Mouse (Mus musculus): Measurements from ENCODE around the gene Cacna2d1.

Gene Cacna2d1

GRCm38 (mm10) chr5:16376329-16376908 lies 441.9 kb downstream of the Cacna2d1 start:
- in situ Hi-C loops (cut with MboI, MseI): no loop called here

- in situ Hi-C loops (cut with MboI, MseI): no loop called here
Observed at GRCm38 (mm10) chr5:16410011-16410410, 475.5 kb downstream of the Cacna2d1 start.

- in situ Hi-C loops (cut with MboI, MseI): no loop called here
Observed at GRCm38 (mm10) chr5:16414693-16415092, 480.2 kb downstream of the Cacna2d1 start.

DNA sequence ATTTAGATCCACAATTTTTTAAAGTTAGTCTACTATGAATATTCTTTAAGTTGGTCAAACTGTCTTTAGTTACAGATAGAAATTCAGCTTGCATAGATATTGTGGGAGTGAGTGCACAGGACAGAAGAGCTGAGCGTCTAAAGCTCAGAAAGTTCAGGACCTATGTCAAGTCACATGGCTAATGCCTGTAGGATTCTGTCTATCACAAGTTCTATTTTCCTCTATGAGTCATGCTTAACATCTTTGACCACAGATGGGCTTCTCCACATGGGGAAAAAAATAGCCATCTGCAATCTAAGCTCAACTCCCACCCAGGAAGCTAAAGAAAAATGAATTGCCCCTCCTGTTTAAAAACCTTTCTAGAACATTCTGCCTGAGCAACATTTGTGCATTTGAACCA lies 483.5 kb downstream of the Cacna2d1 start:
- in situ Hi-C loops (cut with MboI, MseI): no loop called here

DNA sequence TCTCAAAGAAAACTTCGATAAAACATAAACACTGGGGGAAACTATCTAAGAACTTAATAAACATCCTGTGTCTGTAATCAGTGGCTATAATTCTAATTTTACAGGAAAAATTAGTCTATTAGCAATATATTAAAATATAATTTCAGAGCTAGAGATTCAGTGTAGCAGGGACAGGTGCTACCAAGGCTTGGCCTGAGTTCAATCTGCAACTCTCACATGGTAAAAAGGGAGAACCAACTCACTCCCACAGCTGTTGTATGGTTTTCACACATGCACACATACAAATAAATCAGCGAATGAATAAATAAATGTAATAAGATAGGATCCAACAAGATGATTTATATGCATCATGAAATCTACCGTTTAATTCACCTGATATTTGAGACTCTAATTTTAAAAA lies 484.0 kb downstream of the Cacna2d1 start:
- in situ Hi-C loops (cut with MboI, MseI): no loop called here
